Mouse (Mus musculus) kidney, embryonic 15.5 days (tissue): Measurements from ENCODE around the gene Tnfrsf25. TPM values are rescaled to one million over a fixed set of nuclear protein-coding genes. Genes with fewer than 3 reads are reported as not detected.

Experiments used
- ATAC-seq: fragments of 200-750 bp; cut with Nextera tagmentation; replicated peaks from 2 replicates; pipeline ENCODE4 v1.8.0; 2017; ENCODE audit warnings: moderate TSS enrichment; ENCODE audit not compliant: low FRiP score
- H3K27ac ChIP-seq: fragments of 300-500 bp; sonication (generic); 2 replicates; pipeline ENCODE4 v1.5.1; 2015; ENCODE audit warnings: mild to moderate bottlenecking, inconsistent platforms
- H3K27me3 ChIP-seq: fragments of 300-500 bp; sonication (generic); 2 replicates; pipeline ENCODE4 v1.6.1; 2015; ENCODE audit warnings: inconsistent platforms
- H3K36me3 ChIP-seq: fragments of 300-500 bp; sonication (generic); 2 replicates; pipeline ENCODE4 v1.6.1; 2015; ENCODE audit warnings: inconsistent platforms
- H3K4me1 ChIP-seq: fragments of 300-500 bp; sonication (generic); 2 replicates; pipeline ENCODE4 v1.6.1; 2015; ENCODE audit warnings: inconsistent platforms
- H3K4me2 ChIP-seq: fragments of 300-500 bp; sonication (generic); 2 replicates; pipeline ENCODE4 v1.6.1; 2015; ENCODE audit warnings: moderate library complexity, mild to moderate bottlenecking, inconsistent platforms
- H3K4me3 ChIP-seq: fragments of 300-500 bp; sonication (generic); replicated peaks from 2 replicates; pipeline ENCODE4 v1.5.1; 2015; ENCODE audit warnings: mild to moderate bottlenecking, inconsistent platforms
- H3K9ac ChIP-seq: fragments of 300-500 bp; sonication (generic); 2 replicates; pipeline ENCODE4 v1.6.1; 2015; ENCODE audit warnings: mild to moderate bottlenecking, inconsistent platforms
- H3K9me3 ChIP-seq: fragments of 300-500 bp; sonication (generic); replicated peaks from 2 replicates; pipeline ENCODE4 v1.6.1; 2016; ENCODE audit warnings: inconsistent platforms
- WGBS: fragments of 180-500 bp; shearing (Covaris S2); methylation state at CpG from one replicate; pipeline ENCODE4 v1.1.7; 2015; ENCODE audit warnings: mixed read lengths; 5-methylcytosine and 5-hydroxymethylcytosine counted together
- polyA plus RNA-seq: library from polyadenylated mRNA; unstranded; fragments of >200 nt; fragmentation: Nextera tagmentation; extraction: Ambion mirVana; gene quantifications from 2 replicates; pipeline ENCODE4 v1.2.1, GENCODE M21; 2015

The Tnfrsf25 gene
- polyA plus RNA-seq, 1 experiment from 2014 or later, result 2.4 TPM

DNA sequence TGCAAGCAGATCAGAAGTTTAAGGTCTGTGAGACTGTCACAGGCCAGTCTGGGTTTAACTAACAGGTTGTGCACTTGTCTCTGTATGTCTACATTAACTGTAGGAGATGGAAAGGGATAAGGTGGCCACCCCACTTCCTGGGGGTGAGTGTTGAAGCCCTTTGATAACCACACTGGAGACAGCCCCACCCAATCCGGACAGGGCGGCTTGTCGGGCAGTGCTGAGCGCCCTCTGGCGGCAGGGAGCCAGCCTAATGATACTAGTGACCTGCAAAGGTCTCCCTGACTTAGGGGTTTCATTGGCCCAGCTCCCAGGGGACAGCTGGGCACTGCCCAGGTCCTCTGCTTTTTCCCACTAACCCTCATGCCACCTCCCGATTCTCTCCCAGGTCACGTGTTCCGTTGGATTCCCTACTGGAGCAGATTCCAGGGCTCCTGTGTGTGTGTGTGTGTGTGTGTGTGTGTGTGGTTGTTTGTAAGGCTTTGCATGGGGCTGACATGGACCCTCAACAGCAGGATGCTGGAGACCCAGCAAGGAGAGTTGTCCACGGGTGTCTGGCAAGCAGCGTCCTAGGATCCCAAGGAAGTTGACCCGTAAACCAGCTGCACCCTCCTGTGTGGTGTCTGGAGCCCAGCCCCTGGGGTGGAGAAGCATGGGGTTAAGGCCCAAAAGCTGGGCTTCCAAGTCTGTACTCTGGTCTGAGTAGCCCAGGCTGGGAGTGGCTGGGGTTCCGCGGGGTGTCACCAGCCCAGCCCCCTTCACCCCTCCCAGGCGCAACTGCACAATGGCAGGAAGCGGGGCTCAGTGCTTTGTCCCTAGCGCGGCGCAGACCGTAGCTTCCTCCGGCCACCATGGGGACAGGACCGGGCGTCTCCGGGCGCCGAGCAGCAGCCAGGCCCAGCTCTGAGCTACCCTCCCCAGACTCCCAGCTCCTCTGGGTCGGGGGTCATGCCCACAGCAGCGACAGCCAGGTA lies 19.5 kb upstream of the Tnfrsf25 start:
- WGBS, result 35% methylated on average over 27 of the region's 27 CpGs
- Histone ChIP-seq H3K4me1 (peaks cover 59% of the 10 kb centered on the region), H3K27ac (peak overlapping the region; percentile 78), H3K36me3 (no peaks in the 10 kb centered on the region), H3K9me3 (no peaks in the 10 kb centered on the region), H3K4me3 (peak overlapping the region; percentile 34), H3K27me3 (no peaks in the 10 kb centered on the region), H3K9ac (peak overlapping the region; percentile 32), H3K4me2 (peak overlapping the region; percentile 37)
- peak; percentile 40 for ATAC-seq

DNA sequence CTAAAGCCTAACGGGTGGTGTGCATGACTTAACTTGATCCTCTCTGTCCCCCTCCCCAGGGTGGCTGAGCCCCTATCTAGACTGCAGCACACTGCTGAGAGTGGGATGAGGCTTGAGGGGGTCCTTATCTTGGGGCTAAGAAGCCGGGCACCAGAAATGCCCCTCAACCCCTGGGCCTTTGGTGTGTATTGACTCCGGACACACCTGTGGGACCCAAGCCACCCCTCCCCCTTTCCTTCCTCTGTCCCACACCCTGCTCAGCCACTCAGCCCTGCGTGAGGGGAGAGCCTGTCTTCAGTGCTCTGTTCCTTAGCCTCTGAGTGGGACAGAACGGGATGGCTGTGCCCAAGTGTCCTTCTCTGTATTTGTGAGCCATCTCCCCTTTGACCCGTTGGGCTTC lies 18.8 kb upstream of the Tnfrsf25 start:
- Histone ChIP-seq H3K36me3 (peaks cover under 1% of the 10 kb centered on the region), H3K27me3 (no peaks in the 10 kb centered on the region), H3K4me1 (peaks cover 66% of the 10 kb centered on the region), H3K9me3 (no peaks in the 10 kb centered on the region), H3K4me3 (peak overlapping the region; percentile 34), H3K27ac (peak overlapping the region; percentile 65), H3K4me2 (peak overlapping the region; percentile 37), H3K9ac (peak overlapping the region; percentile 32)
- 0 out of 2 replicates have a peak, but pooled peaks have one; percentile 5 for ATAC-seq
- 51% methylated on average over 6 of the region's 6 CpGs for WGBS

GRCm38 (mm10) chr4:152097911-152098799 lies 17.6 kb upstream of the Tnfrsf25 start:
- no peaks in the 10 kb centered on the region for H3K27me3 ChIP-seq
- H3K9ac ChIP-seq, result no peak overlapping the region
- ATAC-seq, result no peak
- WGBS, result 31% methylated on average over 11 of the region's 11 CpGs
- H3K9me3 ChIP-seq, result no peaks in the 10 kb centered on the region
- peaks cover 66% of the 10 kb centered on the region for H3K4me1 ChIP-seq
- H3K27ac ChIP-seq, result peak overlapping the region; percentile 48
- peak overlapping the region; percentile 34 for H3K4me3 ChIP-seq
- peak overlapping the region; percentile 37 for H3K4me2 ChIP-seq
- H3K36me3 ChIP-seq, result peaks cover 13% of the 10 kb centered on the region

GRCm38 (mm10) chr4:152100541-152100940 lies 15.2 kb upstream of the Tnfrsf25 start:
- H3K27ac ChIP-seq, result peak overlapping the region; percentile 77
- H3K4me3 ChIP-seq, result no peak overlapping the region
- H3K27me3 ChIP-seq, result no peaks in the 10 kb centered on the region
- WGBS, result 56% methylated on average over 11 of the region's 11 CpGs
- peaks cover 67% of the 10 kb centered on the region for H3K4me1 ChIP-seq
- no peak for ATAC-seq
- H3K9ac ChIP-seq, result no peak overlapping the region
- H3K4me2 ChIP-seq, result 0 out of 2 replicates have a peak overlapping the region, but pooled peaks have one; percentile 7
- H3K9me3 ChIP-seq, result no peaks in the 10 kb centered on the region
- H3K36me3 ChIP-seq, result peaks cover 35% of the 10 kb centered on the region

GRCm38 (mm10) chr4:152101081-152101653 lies 14.6 kb upstream of the Tnfrsf25 start:
- peak overlapping the region; percentile 7; the same call in 1 of the 2 replicates for H3K4me2 ChIP-seq
- H3K4me1 ChIP-seq, result peaks cover 62% of the 10 kb centered on the region
- H3K27me3 ChIP-seq, result no peaks in the 10 kb centered on the region
- peak overlapping the region; percentile 77 for H3K27ac ChIP-seq
- WGBS, result 25% methylated on average over 7 of the region's 7 CpGs
- no peaks in the 10 kb centered on the region for H3K9me3 ChIP-seq
- no peak overlapping the region for H3K4me3 ChIP-seq
- no peak overlapping the region for H3K9ac ChIP-seq
- 0 out of 2 replicates have a peak, but pooled peaks have one; percentile 19 for ATAC-seq
- peaks cover 40% of the 10 kb centered on the region for H3K36me3 ChIP-seq

DNA sequence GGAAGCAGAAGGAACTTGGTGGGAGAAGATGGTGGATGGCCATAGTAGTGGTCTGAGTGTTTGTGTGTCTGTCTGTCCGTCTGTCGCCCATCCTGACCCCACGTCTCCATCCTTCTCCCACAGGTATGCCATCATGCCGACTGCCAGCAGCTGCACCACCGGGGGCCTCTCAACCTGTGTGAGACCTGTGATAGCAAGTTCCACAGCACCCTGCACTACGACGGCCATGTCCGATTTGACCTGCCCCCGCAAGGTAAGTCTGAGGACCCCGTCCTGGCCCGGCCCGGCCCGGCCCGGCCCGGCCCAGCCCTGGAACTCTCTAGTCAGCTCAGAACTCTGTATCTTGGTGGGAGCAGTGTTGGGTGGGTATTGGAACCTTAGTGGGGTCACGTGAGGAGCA lies 13.8 kb upstream of the Tnfrsf25 start:
- Histone ChIP-seq H3K27me3 (no peaks in the 10 kb centered on the region), H3K27ac (no peak overlapping the region), H3K9ac (no peak overlapping the region), H3K36me3 (peaks cover 46% of the 10 kb centered on the region), H3K4me2 (no peak overlapping the region), H3K9me3 (no peaks in the 10 kb centered on the region), H3K4me3 (no peak overlapping the region), H3K4me1 (peaks cover 57% of the 10 kb centered on the region)
- ATAC-seq, result no peak
- WGBS, result 93% methylated on average over 16 of the region's 16 CpGs

DNA sequence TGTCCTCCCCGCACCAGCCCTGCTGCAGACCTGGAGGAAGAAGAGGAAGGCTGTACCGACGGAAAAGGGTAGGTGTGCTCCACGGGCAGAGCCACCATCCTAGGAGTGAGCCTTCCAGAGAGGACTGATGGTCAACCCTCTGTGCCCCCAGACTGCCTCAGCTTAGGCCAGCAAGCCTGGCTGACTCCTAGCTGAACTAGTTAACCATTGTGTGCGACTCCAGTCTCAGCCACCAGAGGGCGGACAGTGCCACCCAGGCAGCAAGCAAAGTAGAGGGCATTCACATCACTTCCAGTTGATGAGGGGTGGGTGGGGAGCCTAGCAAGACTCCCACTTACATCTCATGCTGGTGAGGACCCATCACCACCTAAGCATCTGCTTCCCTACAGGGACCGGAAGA lies 12.7 kb upstream of the Tnfrsf25 start:
- ATAC-seq, result no peak
- 42% methylated on average over 7 of the region's 7 CpGs for WGBS
- no peak overlapping the region for H3K9ac ChIP-seq

GRCm38 (mm10) chr4:152106746-152107145 lies 9.0 kb upstream of the Tnfrsf25 start:
- 63% methylated on average over 9 of the region's 9 CpGs for WGBS
- Histone ChIP-seq H3K27ac (peak overlapping the region; percentile 98), H3K9ac (no peak overlapping the region), H3K9me3 (no peaks in the 10 kb centered on the region), H3K4me3 (no peak overlapping the region), H3K36me3 (peaks cover 84% of the 10 kb centered on the region), H3K4me1 (peaks cover 40% of the 10 kb centered on the region), H3K4me2 (no peak overlapping the region), H3K27me3 (no peaks in the 10 kb centered on the region)
- no peak for ATAC-seq

More for the DNA sequence above, 12.7 kb upstream of the Tnfrsf25 start:
- H3K4me1 ChIP-seq, result peaks cover 58% of the 10 kb centered on the region
- H3K4me2 ChIP-seq, result no peak overlapping the region
- H3K27me3 ChIP-seq, result no peaks in the 10 kb centered on the region
- H3K36me3 ChIP-seq, result peaks cover 48% of the 10 kb centered on the region
- no peak overlapping the region for H3K4me3 ChIP-seq
- H3K27ac ChIP-seq, result no peak overlapping the region
- H3K9me3 ChIP-seq, result no peaks in the 10 kb centered on the region

- Histone ChIP-seq H3K36me3 (peaks cover 84% of the 10 kb centered on the region), H3K4me1 (peaks cover 39% of the 10 kb centered on the region), H3K9ac (peak overlapping the region; percentile 33), H3K27me3 (no peaks in the 10 kb centered on the region), H3K4me3 (peak overlapping the region; percentile 43), H3K27ac (peak overlapping the region; percentile 98), H3K9me3 (no peaks in the 10 kb centered on the region), H3K4me2 (peak overlapping the region; percentile 71)
- ATAC-seq, result peak; percentile 88
- 14% methylated on average over 24 of the region's 24 CpGs for WGBS
Observed at GRCm38 (mm10) chr4:152107493-152107892, 8.2 kb upstream of the Tnfrsf25 start.

GRCm38 (mm10) chr4:152107971-152108509 lies 7.7 kb upstream of the Tnfrsf25 start:
- Histone ChIP-seq H3K9ac (peak overlapping the region; percentile 33), H3K4me3 (peak overlapping the region; percentile 43), H3K4me1 (peaks cover 38% of the 10 kb centered on the region), H3K4me2 (peak overlapping the region; percentile 71), H3K9me3 (no peaks in the 10 kb centered on the region), H3K36me3 (peaks cover 84% of the 10 kb centered on the region), H3K27me3 (no peaks in the 10 kb centered on the region), H3K27ac (peak overlapping the region; percentile 98)
- WGBS, result 16% methylated on average over 30 of the region's 30 CpGs
- ATAC-seq, result peak; percentile 93

DNA sequence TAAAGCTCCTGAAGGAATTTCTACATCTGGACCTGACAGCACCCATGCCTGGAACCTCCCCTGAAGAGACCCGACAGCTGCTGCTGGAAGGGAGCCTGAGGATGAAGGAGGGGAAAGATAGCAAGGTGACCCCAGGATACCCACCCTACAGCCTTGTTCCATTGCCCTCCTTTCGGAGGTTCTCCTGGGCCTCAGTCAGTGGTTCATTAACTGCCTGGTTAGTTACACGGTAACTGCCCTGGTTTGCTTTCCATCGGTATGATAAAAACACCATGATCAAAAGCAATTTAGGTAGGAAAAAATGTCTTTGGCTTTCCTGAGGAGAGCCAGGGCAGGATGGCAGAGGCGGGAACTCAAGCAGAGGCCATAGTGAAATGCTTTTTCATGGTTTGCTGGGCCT lies 7.1 kb upstream of the Tnfrsf25 start:
- H3K9ac ChIP-seq, result no peak overlapping the region
- peak overlapping the region; percentile 43 for H3K4me3 ChIP-seq
- H3K9me3 ChIP-seq, result no peaks in the 10 kb centered on the region
- peak overlapping the region; percentile 71 for H3K4me2 ChIP-seq
- peaks cover 40% of the 10 kb centered on the region for H3K4me1 ChIP-seq
- WGBS, result 69% methylated on average over 5 of the region's 5 CpGs
- H3K27me3 ChIP-seq, result no peaks in the 10 kb centered on the region
- H3K36me3 ChIP-seq, result peaks cover 84% of the 10 kb centered on the region
- no peak for ATAC-seq
- H3K27ac ChIP-seq, result peak overlapping the region; percentile 98
